Mouse (Mus musculus): ENCODE measurements around the gene Cdpf1. TPM values are rescaled to one million over a fixed set of nuclear protein-coding genes. Genes with fewer than 3 reads are reported as not detected.

The Cdpf1 gene
- polyA plus RNA-seq, 1 experiment from 2014 or later: 21.0 TPM

DNA sequence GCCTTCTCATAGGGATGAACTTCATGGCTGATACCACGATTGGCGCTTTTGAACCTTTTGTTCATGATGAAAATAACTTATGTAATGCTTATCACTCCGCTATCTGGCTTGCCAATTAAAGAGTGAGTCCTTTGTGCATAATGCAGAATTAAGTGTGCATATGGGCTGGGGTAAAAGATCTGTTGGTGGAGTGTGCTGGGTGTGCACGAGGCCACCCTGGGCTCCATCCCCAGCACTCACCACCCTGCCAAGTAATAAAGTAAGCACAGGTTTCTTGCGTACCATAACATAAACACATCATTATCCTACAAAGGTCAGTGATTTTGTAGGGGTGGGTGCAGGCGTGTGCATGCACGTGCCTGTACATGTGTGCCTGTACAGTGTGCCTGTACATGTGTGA, 36.5 kb downstream of the Cdpf1 start:
- Histone ChIP-seq H3K27me3 (ENCODE audit: control insufficient read depth, insufficient read depth, low read length) (no peaks in the 10 kb centered on the region), H3K9me3 (ENCODE audit: control insufficient read depth, low read length) (no peaks in the 10 kb centered on the region), H3K36me3 (replicated peaks; ENCODE audit: control insufficient read depth, insufficient read depth) (no peaks in the 10 kb centered on the region), H3K4me3 (replicated peaks; ENCODE audit: low read length) (no peak overlapping the region), H3K4me1 (replicated peaks; ENCODE audit: control insufficient read depth, insufficient read depth, low read length) (no peaks in the 10 kb centered on the region), H3K27ac (no peak overlapping the region), H3K9ac (no peak overlapping the region), H3K4me2 (replicated peaks) (no peak overlapping the region)
- DNase-seq (ENCODE audit: low spot score) (no peak), ATAC-seq (ENCODE audit: low FRiP score) (no peak)
- 89% methylated on average over 7 of the region's 7 CpGs for WGBS

DNA sequence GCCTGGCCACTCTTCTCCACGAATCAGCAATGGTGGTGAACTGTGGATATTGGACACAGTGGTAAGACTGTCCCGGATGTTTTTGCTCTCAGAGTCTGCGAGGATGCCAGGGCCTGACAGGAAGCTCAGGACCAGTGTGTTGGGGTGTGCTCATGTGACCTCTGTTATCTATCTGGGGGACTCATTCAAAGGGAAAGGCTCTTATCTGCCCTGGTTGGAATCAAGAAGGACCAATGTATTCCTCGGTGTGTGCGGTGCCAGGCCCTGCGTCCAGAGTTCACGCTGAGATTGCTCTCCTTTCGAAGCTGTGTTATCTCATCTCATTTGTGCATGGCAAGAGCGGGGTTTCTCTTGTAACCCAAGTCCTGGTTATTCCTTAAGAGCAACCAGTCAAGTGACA, 37.1 kb downstream of the Cdpf1 start:
- ATAC-seq (ENCODE audit: low FRiP score): no peak
- no peak for DNase-seq (ENCODE audit: low spot score)
- Histone ChIP-seq H3K9me3 (ENCODE audit: control insufficient read depth, low read length) (no peaks in the 10 kb centered on the region), H3K9ac (no peak overlapping the region), H3K4me2 (replicated peaks) (no peak overlapping the region), H3K27ac (no peak overlapping the region), H3K4me1 (replicated peaks; ENCODE audit: control insufficient read depth, insufficient read depth, low read length) (no peaks in the 10 kb centered on the region), H3K36me3 (replicated peaks; ENCODE audit: control insufficient read depth, insufficient read depth) (no peaks in the 10 kb centered on the region), H3K27me3 (ENCODE audit: control insufficient read depth, insufficient read depth, low read length) (no peaks in the 10 kb centered on the region), H3K4me3 (replicated peaks; ENCODE audit: low read length) (no peak overlapping the region)
- 90% methylated on average over 9 of the region's 9 CpGs for WGBS

DNA sequence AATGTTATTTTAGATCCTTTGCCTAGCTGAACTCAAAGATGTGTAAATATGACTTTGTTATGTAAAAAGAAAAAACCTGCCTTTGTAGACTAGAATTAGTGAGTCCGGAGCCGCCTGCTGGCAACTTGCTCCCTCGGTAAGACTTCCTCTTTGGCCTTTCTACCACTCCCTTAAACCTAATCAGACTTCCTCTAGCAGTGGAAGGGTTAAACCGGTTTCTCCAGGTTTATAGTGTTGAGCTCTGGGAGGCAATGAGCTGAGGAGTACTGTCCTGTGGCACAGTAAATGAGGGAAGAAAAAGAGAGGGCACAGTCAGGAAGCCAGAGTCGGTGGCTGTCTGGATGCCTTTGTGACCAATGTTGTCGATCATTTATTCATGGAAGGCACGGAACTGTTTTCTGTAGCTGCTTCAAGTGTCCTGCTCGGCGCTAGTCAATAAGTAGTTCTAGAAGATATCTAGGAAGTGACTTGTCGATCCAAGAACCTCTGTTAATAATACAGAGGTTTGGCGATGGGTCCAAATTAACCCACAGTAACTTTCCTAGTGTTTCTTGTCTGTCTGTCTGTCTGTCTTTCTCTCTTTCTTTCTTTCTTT, 39.3 kb downstream of the Cdpf1 start:
- no peak for ATAC-seq (ENCODE audit: low FRiP score)
- no peaks in the 10 kb centered on the region for H3K27me3 ChIP-seq (ENCODE audit: control insufficient read depth, insufficient read depth, low read length)
- H3K4me3 ChIP-seq (replicated peaks; ENCODE audit: low read length): no peak overlapping the region
- no peak for DNase-seq (ENCODE audit: low spot score)
- H3K9ac ChIP-seq: no peak overlapping the region
- 82% methylated on average over 11 of the region's 11 CpGs for WGBS
- H3K36me3 ChIP-seq (replicated peaks; ENCODE audit: control insufficient read depth, insufficient read depth): no peaks in the 10 kb centered on the region
- H3K4me1 ChIP-seq (replicated peaks; ENCODE audit: control insufficient read depth, insufficient read depth, low read length): no peaks in the 10 kb centered on the region
- no peak overlapping the region for H3K27ac ChIP-seq
- H3K9me3 ChIP-seq (ENCODE audit: control insufficient read depth, low read length): no peaks in the 10 kb centered on the region
- no peak overlapping the region for H3K4me2 ChIP-seq (replicated peaks)

DNA sequence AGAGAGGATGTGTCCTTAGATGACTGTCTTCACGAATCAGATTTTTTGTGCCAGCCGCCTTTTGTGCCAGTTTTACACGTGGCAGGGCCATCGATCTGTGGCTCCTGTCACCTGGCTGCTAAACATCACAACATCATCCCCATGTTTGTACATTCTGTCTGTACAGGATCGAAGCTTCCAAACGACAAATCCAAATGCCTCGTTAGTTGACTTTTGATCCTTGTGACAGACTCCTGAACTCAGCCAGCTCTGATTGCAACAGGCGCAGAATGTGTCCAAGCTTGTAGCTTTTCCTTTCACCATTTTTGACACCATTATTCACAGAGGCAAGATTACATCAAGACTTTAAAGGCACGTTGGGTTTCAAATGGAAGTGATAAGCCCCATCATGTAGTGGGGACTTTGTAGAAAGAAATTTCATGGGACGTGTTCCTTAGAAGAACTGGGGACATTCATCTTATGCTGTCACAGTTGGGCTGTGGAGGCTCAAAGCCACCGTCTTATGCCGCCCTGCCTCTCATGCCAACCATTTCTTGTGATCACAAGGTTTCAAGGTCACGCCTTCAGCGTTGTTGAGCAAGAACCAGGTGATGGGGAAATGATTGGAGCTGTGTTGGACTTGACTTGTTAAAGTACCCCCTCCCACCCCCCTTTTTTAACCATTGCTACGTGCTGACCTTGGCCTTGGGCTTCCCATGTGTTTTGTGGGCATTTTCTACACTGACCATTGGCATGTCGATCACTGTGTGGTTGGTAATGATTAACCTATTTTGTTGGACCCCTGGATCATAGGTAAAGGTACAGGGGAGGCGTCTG, 40.0 kb downstream of the Cdpf1 start:
- H3K4me3 ChIP-seq (replicated peaks; ENCODE audit: low read length): no peak overlapping the region
- no peak overlapping the region for H3K9ac ChIP-seq
- no peaks in the 10 kb centered on the region for H3K36me3 ChIP-seq (replicated peaks; ENCODE audit: control insufficient read depth, insufficient read depth)
- H3K4me1 ChIP-seq (replicated peaks; ENCODE audit: control insufficient read depth, insufficient read depth, low read length): no peaks in the 10 kb centered on the region
- H3K27ac ChIP-seq: no peak overlapping the region
- H3K4me2 ChIP-seq (replicated peaks): no peak overlapping the region
- H3K27me3 ChIP-seq (ENCODE audit: control insufficient read depth, insufficient read depth, low read length): no peaks in the 10 kb centered on the region
- no peak for DNase-seq (ENCODE audit: low spot score)
- H3K9me3 ChIP-seq (ENCODE audit: control insufficient read depth, low read length): no peaks in the 10 kb centered on the region
- WGBS: 90% methylated on average over 17 of the region's 17 CpGs
- ATAC-seq (ENCODE audit: low FRiP score): no peak

DNA sequence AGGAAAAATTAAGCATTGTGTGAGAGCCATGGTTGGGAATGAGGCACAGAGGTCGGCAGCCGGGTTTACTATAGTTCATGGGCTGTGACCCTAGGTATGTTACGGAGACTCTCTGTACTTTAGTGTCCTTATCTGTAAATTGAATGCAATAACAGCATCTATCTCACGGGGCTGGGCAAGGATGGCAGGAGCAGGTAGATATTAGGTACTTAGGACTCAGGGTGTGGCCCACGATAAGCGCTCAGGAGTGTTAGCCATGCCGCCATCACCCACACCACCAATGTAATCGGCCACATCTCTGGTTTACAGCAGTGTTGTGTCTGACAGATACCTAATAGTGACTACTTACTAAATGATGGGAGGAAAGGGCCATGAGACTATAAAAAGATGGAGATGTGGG, 42.5 kb downstream of the Cdpf1 start:
- 92% methylated on average over 8 of the region's 8 CpGs for WGBS
- DNase-seq (ENCODE audit: low spot score) (no peak), ATAC-seq (ENCODE audit: low FRiP score) (no peak)
- Histone ChIP-seq H3K36me3 (replicated peaks; ENCODE audit: control insufficient read depth, insufficient read depth) (no peaks in the 10 kb centered on the region), H3K9ac (no peak overlapping the region), H3K9me3 (ENCODE audit: control insufficient read depth, low read length) (no peaks in the 10 kb centered on the region), H3K27me3 (ENCODE audit: control insufficient read depth, insufficient read depth, low read length) (no peaks in the 10 kb centered on the region), H3K27ac (no peak overlapping the region), H3K4me1 (replicated peaks; ENCODE audit: control insufficient read depth, insufficient read depth, low read length) (no peaks in the 10 kb centered on the region), H3K4me3 (replicated peaks; ENCODE audit: low read length) (no peak overlapping the region), H3K4me2 (replicated peaks) (no peak overlapping the region)

DNA sequence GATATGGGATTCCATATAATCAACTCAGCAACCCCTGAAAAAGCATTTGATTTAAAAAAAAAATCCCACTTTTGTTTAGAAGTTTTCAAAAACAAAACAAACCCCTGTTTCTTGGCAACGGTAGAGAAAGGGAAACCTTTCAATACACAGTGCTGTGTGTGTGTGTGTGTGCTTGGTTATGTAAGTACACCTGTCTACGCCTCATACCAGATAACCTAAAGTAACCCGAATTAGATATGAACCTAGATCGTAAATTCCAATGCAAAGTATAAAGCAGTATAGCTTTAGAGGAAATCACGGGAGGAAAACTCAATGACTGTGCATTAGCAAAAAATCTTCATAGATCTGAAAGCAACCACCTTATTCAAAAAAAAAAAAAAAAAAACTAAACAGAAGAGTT, 44.8 kb downstream of the Cdpf1 start:
- ATAC-seq (ENCODE audit: low FRiP score): no peak
- H3K4me2 ChIP-seq (replicated peaks): no peak overlapping the region
- no peaks in the 10 kb centered on the region for H3K9me3 ChIP-seq (ENCODE audit: control insufficient read depth, low read length)
- H3K27ac ChIP-seq: no peak overlapping the region
- H3K9ac ChIP-seq: no peak overlapping the region
- WGBS: 89% methylated on average over 5 of the region's 5 CpGs
- no peaks in the 10 kb centered on the region for H3K4me1 ChIP-seq (replicated peaks; ENCODE audit: control insufficient read depth, insufficient read depth, low read length)
- H3K4me3 ChIP-seq (replicated peaks; ENCODE audit: low read length): no peak overlapping the region
- no peak for DNase-seq (ENCODE audit: low spot score)
- no peaks in the 10 kb centered on the region for H3K27me3 ChIP-seq (ENCODE audit: control insufficient read depth, insufficient read depth, low read length)
- no peaks in the 10 kb centered on the region for H3K36me3 ChIP-seq (replicated peaks; ENCODE audit: control insufficient read depth, insufficient read depth)

DNA sequence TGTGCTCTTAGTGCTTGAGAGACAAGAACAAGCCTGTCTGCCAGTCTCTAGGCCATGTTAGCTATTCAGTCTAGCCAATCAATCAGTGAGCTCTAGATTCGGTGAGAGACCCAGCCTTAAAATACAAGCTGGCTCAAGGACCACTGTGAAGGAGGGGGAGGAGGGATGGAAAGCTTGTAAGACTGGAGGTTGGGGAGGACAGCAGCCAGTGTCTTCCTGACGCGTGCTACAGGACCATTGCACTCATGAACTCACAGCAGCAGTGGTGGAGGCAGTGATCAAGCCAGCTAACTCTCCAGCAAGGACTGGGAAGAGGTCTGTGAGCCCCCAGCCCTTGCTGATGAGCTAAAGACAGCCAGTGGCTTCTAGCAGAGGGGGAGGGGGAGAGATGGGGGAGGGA, 46.5 kb downstream of the Cdpf1 start:
- H3K27me3 ChIP-seq (ENCODE audit: control insufficient read depth, insufficient read depth, low read length): no peaks in the 10 kb centered on the region
- H3K4me3 ChIP-seq (replicated peaks; ENCODE audit: low read length): no peak overlapping the region
- no peaks in the 10 kb centered on the region for H3K4me1 ChIP-seq (replicated peaks; ENCODE audit: control insufficient read depth, insufficient read depth, low read length)
- H3K36me3 ChIP-seq (replicated peaks; ENCODE audit: control insufficient read depth, insufficient read depth): no peaks in the 10 kb centered on the region
- H3K4me2 ChIP-seq (replicated peaks): no peak overlapping the region
- DNase-seq (ENCODE audit: low spot score): no peak
- 53% methylated on average over 3 of the region's 3 CpGs for WGBS
- H3K9ac ChIP-seq: no peak overlapping the region
- no peak for ATAC-seq (ENCODE audit: low FRiP score)
- no peak overlapping the region for H3K27ac ChIP-seq
- H3K9me3 ChIP-seq (ENCODE audit: control insufficient read depth, low read length): no peaks in the 10 kb centered on the region

DNA sequence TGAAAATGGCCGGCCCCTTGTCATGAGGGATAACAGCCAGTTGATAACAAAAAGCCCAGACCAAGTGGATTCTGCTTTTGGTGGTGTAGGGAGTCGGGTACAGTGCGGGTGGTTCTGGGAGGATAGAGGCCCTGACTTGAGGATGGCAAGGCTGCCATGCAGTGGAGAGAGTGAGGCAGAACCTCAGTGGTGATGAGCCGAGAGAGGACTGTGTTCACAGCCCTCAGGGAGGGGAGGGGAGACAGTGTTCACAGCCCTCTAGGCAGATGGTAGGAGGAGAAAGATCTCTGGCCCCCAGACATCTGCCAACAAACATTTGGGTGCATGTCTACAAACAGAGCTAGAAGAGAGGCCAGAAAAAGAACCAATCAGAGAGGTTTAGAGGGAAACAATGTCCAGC, 48.7 kb downstream of the Cdpf1 start:
- 83% methylated on average over 4 of the region's 4 CpGs for WGBS
- Histone ChIP-seq H3K27ac (no peak overlapping the region), H3K36me3 (replicated peaks; ENCODE audit: control insufficient read depth, insufficient read depth) (no peaks in the 10 kb centered on the region), H3K4me1 (replicated peaks; ENCODE audit: control insufficient read depth, insufficient read depth, low read length) (no peaks in the 10 kb centered on the region), H3K27me3 (ENCODE audit: control insufficient read depth, insufficient read depth, low read length) (no peaks in the 10 kb centered on the region), H3K4me3 (replicated peaks; ENCODE audit: low read length) (no peak overlapping the region), H3K9me3 (ENCODE audit: control insufficient read depth, low read length) (0 out of 2 replicates have a peak, but pooled peaks cover 5% of the 10 kb centered on the region), H3K9ac (no peak overlapping the region), H3K4me2 (replicated peaks) (no peak overlapping the region)
- no peak for DNase-seq (ENCODE audit: low spot score)
- no peak for ATAC-seq (ENCODE audit: low FRiP score)

DNA sequence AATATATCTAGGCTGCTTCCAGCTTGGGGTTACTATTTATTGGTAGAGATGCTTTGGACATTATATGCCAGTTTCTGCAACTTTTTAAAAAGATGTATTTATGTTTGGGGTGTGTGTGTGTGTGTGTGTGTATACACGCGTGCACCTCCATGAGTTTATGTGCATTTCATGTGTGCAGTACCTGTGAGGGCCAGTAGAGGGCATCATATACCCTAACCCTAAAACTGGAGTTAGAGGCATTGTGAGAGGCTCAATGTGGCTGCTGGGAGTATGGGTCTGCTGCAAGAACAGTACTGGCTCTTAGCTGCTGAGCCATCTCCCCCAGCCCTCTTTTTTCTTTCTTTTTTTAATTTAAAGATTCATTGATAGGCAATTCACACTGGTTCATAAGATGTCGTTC, 53.7 kb downstream of the Cdpf1 start:
- H3K4me3 ChIP-seq (replicated peaks; ENCODE audit: low read length): no peak overlapping the region
- no peaks in the 10 kb centered on the region for H3K27me3 ChIP-seq (ENCODE audit: control insufficient read depth, insufficient read depth, low read length)
- WGBS: 93% methylated on average over 3 of the region's 3 CpGs

More for the DNA sequence above, 53.7 kb downstream of the Cdpf1 start:
- H3K4me1 ChIP-seq (replicated peaks; ENCODE audit: control insufficient read depth, insufficient read depth, low read length): no peaks in the 10 kb centered on the region
- ATAC-seq (ENCODE audit: low FRiP score): no peak
- DNase-seq (ENCODE audit: low spot score): no peak
- 0 out of 2 replicates have a peak, but pooled peaks cover 8% of the 10 kb centered on the region for H3K9me3 ChIP-seq (ENCODE audit: control insufficient read depth, low read length)
- no peak overlapping the region for H3K27ac ChIP-seq
- no peaks in the 10 kb centered on the region for H3K36me3 ChIP-seq (replicated peaks; ENCODE audit: control insufficient read depth, insufficient read depth)
- no peak overlapping the region for H3K9ac ChIP-seq
- H3K4me2 ChIP-seq (replicated peaks): no peak overlapping the region

Data from hindbrain, embryonic 14.5 days (tissue).